Mouse (Mus musculus) CD4-positive naive resting alpha-beta T cell, adult 76 days (primary cell): Measurements from ENCODE around the gene Pbx1. TPM values are rescaled to one million over a fixed set of nuclear protein-coding genes. Genes with fewer than 3 reads are reported as not detected.

Experiments used
- total RNA-seq: library from RNA; stranded (reverse); gene quantifications from one replicate; pipeline ENCODE4 v1.2.4, GENCODE M21; 2023

Pbx1 gene
- total RNA-seq, result 0.59 TPM

DNA sequence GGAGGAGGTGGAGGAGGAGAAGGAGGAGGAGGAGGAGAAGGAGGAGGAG, at the start of gene Pbx1:
Gene Pbx1, minus strand, starts transcription at position 39 of the 49 bp plus-strand sequence.

